Mouse (Mus musculus): ENCODE measurements at regions not wholly inside any gene's neighbourhood (a gene's known extent, or its start where the extent isn't known, plus 50 kb on each side); places are given as distances from the start of the nearest gene placed in this dataset.

DNA sequence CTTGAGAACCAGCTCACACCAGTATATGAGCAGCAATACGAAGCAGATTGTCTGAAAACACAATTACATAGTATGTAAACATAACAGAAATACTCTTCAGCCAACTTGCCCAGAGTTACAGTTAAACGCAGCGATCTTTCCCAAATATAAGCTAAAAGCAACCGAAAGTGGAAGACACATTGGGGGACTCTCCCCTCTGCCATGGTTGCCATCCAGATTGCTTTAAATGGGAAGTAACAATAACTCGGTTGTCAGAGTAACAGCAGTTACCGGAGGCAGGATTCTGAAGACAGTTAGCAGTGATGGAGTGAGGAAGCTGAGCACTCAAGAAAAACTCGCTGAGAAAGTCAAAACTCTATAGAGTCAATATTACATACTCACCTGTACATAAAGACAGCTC is 618.0 kb upstream of the Gm10131 start:
- no peak for TF ChIP-seq CTCF (IDR thresholded peaks at IDR 0.05; ENCODE audit: control insufficient read depth, insufficient read depth, insufficient replicate concordance, low read depth, low read length)
- TF ChIP-seq POLR2A (IDR thresholded peaks at IDR 0.05; ENCODE audit: control insufficient read depth, low read depth, low read length) = no peak

Data from testis, adult 2 months (tissue).